Mouse (Mus musculus) ES-E14 (cell line): ENCODE measurements at regions not wholly inside any gene's neighbourhood (a gene's known extent, or its start where the extent isn't known, plus 50 kb on each side); places are given as distances from the start of the nearest gene placed in this dataset.

Source experiments
- DNase-seq: peaks from one replicate; pipeline ENCODE4 v3.0.0-alpha.2; 2013; ENCODE audit warnings: low read depth, low spot score
- H3K27ac ChIP-seq: 2 replicates; pipeline ENCODE4 v1.5.1; 2012; ENCODE audit warnings: low read depth, mild to moderate bottlenecking, low read length, moderate library complexity, mixed read lengths; ENCODE audit not compliant: poor library complexity, insufficient read depth, severe bottlenecking
- H3K36me3 ChIP-seq: 2 replicates; pipeline ENCODE4 v1.6.1; 2012; ENCODE audit warnings: mild to moderate bottlenecking, low read length, moderate library complexity, mixed read lengths; ENCODE audit not compliant: control insufficient read depth, poor library complexity, insufficient read depth, severe bottlenecking
- H3K4me1 ChIP-seq, 2 experiments: fragments of 150-350 bp in 1 of 2; sonication (generic) in 1 of 2; 2 replicates each; pipeline ENCODE4 v1.6.1; 2012; ENCODE audit warnings: low read length in 2 of 2, mild to moderate bottlenecking in 1 of 2, mixed read lengths in 1 of 2; ENCODE audit not compliant: control insufficient read depth in 2 of 2, insufficient read depth in 2 of 2, poor library complexity in 1 of 2
- H3K4me3 ChIP-seq, 2 experiments: fragments of 150-350 bp in 1 of 2; sonication (generic) in 1 of 2; 2 replicates each; pipeline ENCODE4 v1.5.1; 2012; ENCODE audit warnings: low read length in 2 of 2, low read depth in 1 of 2, mild to moderate bottlenecking in 1 of 2, mixed read lengths in 1 of 2; ENCODE audit not compliant: insufficient read depth in 1 of 2, poor library complexity in 1 of 2, severe bottlenecking in 1 of 2
- H3K9ac ChIP-seq: 2 replicates; pipeline ENCODE4 v1.6.1; 2012; ENCODE audit warnings: low read depth, mild to moderate bottlenecking, low read length, mixed read lengths; ENCODE audit not compliant: poor library complexity, insufficient read depth, severe bottlenecking
- H3K9me3 ChIP-seq: fragments of 150-350 bp; sonication (generic); 2 replicates; pipeline ENCODE4 v1.6.1; 2012; ENCODE audit warnings: low read depth, mild to moderate bottlenecking, low read length; ENCODE audit not compliant: control insufficient read depth, insufficient read depth
- CHD2 ChIP-seq: IDR thresholded peaks from 2 replicates; pipeline ENCODE4 v1.6.1; 2014; ENCODE audit warnings: mild to moderate bottlenecking, low read depth, low read length, inconsistent platforms
- HCFC1 ChIP-seq: IDR thresholded peaks from 2 replicates; pipeline ENCODE4 v1.6.1; 2012; ENCODE audit warnings: low read length, inconsistent platforms, borderline replicate concordance; ENCODE audit not compliant: insufficient read depth
- MAFK ChIP-seq: IDR thresholded peaks from 2 replicates; pipeline ENCODE4 v1.6.1; 2014; ENCODE audit warnings: mild to moderate bottlenecking, low read depth, low read length, inconsistent platforms; ENCODE audit not compliant: insufficient read depth
- ZC3H11A ChIP-seq: IDR thresholded peaks from 2 replicates; pipeline ENCODE4 v1.6.1; 2012; ENCODE audit warnings: low read depth, mild to moderate bottlenecking, inconsistent platforms, low read length, borderline replicate concordance
- ZNF384 ChIP-seq: IDR thresholded peaks from 2 replicates; pipeline ENCODE4 v1.6.1; 2012; ENCODE audit warnings: low read depth, low read length, inconsistent platforms
- in situ Hi-C, 2 experiments: fragments of 600-800 bp; cut with MboI; formaldehyde crosslinking; loops; one replicate each; pipeline ENCODE4 v1.15.1; 2025; ENCODE audit warnings: low sequenced_read_pairs in 2 of 2, inconsistent platforms in 1 of 2; ENCODE audit not compliant: unreplicated experiment in 2 of 2

DNA sequence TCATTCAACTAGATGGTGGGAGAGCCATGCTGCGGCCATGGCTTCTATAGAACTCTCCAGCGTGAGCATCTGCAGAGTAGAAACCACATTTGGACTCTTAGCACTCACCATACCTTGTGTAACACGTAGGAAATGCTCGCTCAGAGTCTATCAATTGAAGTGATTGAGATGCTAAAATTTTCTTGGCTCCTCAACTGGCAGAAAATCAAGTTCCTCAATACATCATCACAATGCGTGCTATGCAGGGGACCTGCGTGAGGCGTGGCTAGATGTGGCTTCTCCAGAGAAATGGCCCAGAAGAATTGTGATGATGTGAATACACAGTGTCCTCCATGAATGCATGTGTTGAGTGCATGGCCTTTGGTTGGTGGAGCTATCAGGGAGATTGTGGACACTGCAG, 174.9 kb upstream of the Sfrp2 start:
- no peak overlapping the region for H3K9ac ChIP-seq
- H3K27ac ChIP-seq, result no peak overlapping the region
- H3K4me3 ChIP-seq, result no peak overlapping the region
- H3K36me3 ChIP-seq, result no peaks in the 10 kb centered on the region
- peaks cover 8 to 16% of the 10 kb centered on the region in 2 experiments; a peak in 3 of 4 replicates for H3K4me1 ChIP-seq
- in situ Hi-C loops, result no loop called here
- H3K9me3 ChIP-seq, result peaks cover 11% of the 10 kb centered on the region
- no peak for DNase-seq
- TF ChIP-seq CHD2 (no peak), ZC3H11A (no peak), ZNF384 (no peak), MAFK (no peak), HCFC1 (no peak)

DNA sequence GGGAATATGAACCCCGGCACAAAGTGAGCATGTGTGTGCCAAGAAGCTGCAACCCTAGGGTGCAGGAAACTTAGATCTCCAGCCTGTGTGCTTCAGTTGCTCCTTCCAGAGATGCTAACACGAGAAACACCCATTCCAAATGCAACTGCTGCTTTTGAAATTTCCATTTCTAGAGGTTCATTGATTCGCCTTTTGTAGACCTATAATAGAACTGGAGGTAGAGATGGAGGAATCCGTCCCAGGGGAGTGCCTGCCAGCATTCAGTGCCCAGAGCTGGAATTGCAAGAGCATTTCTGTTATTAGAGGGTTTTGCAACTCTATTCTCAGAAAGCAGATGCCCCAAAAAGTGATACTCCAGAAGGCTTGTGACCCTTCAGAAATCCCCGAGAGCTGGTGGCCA, 172.8 kb upstream of the Sfrp2 start:
- H3K4me1 ChIP-seq, result peaks cover 0 to 4% of the 10 kb centered on the region in 2 experiments; a peak in 1 of 4 replicates
- H3K36me3 ChIP-seq, result no peaks in the 10 kb centered on the region
- DNase-seq, result no peak
- no peak overlapping the region for H3K27ac ChIP-seq
- H3K4me3 ChIP-seq, result no peak overlapping the region
- no peak for TF ChIP-seq HCFC1
- no peak for TF ChIP-seq ZC3H11A
- TF ChIP-seq CHD2, result no peak
- TF ChIP-seq ZNF384, result no peak
- TF ChIP-seq MAFK, result no peak
- peaks cover 11% of the 10 kb centered on the region for H3K9me3 ChIP-seq
- in situ Hi-C loops, result no loop called here
- no peak overlapping the region for H3K9ac ChIP-seq

DNA sequence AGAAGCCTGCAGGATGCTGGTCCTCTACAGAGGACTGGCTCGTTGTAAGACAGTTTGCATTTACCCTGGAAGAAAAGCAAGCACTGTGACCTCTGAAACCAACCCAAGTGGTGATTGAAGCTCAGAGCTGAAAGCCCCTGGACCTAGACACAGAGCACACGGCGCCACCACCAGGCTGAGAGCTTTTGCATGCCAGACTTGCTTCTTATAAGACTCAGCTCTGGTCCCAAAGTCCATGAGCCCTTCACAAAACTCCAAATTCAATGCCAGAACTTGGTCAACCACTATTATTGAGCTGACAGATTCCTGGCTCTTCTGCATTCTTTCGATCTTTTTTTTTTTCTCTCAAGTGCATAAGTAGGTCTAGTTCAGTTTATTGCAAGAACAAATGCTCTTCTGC, 164.6 kb upstream of the Sfrp2 start:
- Histone ChIP-seq H3K4me1 (no peaks in the 10 kb centered on the region), H3K36me3 (no peaks in the 10 kb centered on the region)
- in situ Hi-C loops, result no loop called here

DNA sequence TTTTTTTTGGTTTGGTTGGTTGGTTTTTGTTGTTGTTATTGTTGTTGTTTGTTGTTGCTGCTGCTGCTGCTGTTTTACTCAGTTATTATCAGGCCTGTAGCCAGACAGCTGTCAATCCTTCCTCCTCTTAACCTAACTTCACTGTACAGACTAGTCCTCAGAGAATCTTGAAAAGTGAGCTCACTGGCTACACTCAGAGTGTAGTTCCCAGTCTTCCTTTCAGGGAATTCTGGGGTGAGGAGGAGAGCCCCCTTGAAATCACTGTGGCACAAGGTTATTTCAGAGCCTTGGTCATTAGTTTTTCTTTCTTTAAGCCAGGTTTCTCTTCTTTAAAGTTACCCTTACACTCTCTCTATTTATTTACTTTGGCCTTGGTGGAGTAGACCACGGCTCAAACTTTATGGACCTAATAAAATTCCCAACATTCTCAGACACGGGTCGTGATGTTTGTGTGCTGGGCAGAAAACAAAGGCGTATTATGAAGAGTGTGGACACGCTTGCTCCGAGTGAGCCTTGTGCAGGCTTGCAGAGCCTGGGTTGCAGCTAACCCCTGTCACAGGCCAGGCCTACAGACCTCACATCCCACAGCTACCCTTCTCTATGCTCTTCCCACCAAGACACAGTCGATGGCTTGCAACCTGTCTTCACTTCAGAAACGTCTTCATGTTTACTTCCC, 156.9 kb upstream of the Sfrp2 start:
- in situ Hi-C loops, result no loop called here
- no peaks in the 10 kb centered on the region for H3K4me1 ChIP-seq
- H3K9me3 ChIP-seq, result no peaks in the 10 kb centered on the region
- no peak overlapping the region for H3K27ac ChIP-seq
- no peak for TF ChIP-seq HCFC1
- H3K9ac ChIP-seq, result no peak overlapping the region
- no peaks in the 10 kb centered on the region for H3K36me3 ChIP-seq
- no peak for DNase-seq
- no peak overlapping the region for H3K4me3 ChIP-seq

More for the DNA sequence above, 164.6 kb upstream of the Sfrp2 start:
- no peaks in the 10 kb centered on the region for H3K9me3 ChIP-seq
- H3K9ac ChIP-seq, result no peak overlapping the region
- no peak for DNase-seq
- H3K27ac ChIP-seq, result no peak overlapping the region
- H3K4me3 ChIP-seq, result no peak overlapping the region
- TF ChIP-seq MAFK (no peak), CHD2 (no peak), HCFC1 (no peak), ZC3H11A (no peak), ZNF384 (no peak)

DNA sequence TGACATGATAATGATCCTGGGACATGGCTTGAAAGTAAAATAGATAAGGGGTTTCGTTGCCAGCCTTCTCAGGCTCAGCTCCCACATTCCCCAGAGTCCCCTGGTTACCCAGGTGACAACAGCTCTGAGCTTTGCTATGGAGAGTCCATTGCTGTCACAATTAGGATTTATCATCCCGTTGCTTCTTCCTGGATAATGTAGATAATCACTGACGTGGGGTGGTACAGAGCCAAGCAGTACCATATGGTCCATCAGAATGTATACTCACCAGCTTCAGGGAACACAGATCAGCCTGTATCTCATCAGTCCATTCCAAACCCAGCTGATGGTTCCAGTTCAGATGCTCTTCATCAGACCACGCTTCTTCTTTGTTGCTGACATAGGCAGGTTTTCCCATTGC, 145.7 kb upstream of the Sfrp2 start:
- no peak for DNase-seq
- H3K9me3 ChIP-seq, result no peaks in the 10 kb centered on the region
- H3K4me1 ChIP-seq, result no peaks in the 10 kb centered on the region
- no peak for TF ChIP-seq CHD2
- TF ChIP-seq HCFC1, result no peak
- no peak for TF ChIP-seq ZNF384
- TF ChIP-seq MAFK, result no peak
- TF ChIP-seq ZC3H11A, result no peak
- no peak overlapping the region for H3K27ac ChIP-seq
- H3K36me3 ChIP-seq, result no peaks in the 10 kb centered on the region
- H3K4me3 ChIP-seq, result no peak overlapping the region
- in situ Hi-C loops, result no loop called here
- H3K9ac ChIP-seq, result no peak overlapping the region
